Mouse (Mus musculus): ENCODE data around the gene Tnfrsf11a. TPM values are rescaled to one million over a fixed set of nuclear protein-coding genes. Genes with fewer than 3 reads are reported as not detected.

The Tnfrsf11a gene
- 0.28 and 0.46 TPM in 2 replicates for polyA plus RNA-seq (2015; fragmentation: Nextera tagmentation; extraction: Ambion mirVana)

DNA sequence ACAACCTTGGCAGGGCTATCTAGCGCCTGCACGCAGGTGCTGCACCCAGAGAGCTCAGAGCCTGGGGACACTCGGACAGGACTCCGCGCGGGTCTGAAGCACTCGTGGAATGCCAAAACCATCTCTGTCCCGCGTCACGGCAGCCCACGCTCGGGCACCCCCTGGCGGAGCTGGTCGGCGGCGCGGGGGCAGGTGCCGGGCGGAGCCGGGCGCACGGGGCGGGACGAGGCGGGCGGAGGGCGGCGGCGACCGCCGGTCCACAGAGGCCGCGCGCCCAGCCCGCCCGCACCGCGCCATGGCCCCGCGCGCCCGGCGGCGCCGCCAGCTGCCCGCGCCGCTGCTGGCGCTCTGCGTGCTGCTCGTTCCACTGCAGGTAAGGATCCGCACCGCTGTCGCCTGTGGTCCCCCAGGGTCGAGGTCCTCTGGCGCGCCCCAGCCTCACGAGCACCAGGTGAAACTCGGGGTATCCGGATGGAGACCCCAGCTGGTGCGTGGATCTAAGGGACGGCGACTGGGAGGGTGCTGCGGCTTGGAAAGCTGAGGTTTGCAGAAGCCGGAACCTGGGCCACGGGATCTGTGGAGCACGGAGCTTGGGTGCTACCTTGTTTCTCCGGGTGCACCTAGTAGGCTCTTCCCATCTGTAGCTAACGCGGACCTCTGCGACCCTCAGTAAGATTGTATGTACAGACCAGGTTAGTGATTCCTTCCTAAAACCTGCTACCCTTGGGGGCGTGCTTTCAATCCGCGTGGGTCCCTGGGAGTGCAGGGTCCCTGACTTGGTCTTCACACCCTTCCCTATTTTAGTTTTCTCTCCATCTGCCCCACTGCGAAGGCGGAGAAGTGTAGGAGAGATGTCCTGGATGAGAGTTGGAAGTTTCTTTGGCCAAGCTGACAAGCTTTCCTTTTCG is at the start of gene Tnfrsf11a:
Gene Tnfrsf11a (plus strand): TSS at position 262 of the 908 bp plus-strand sequence.
- Histone ChIP-seq H3K9ac (ENCODE audit: low read depth, low read length) (peak within 1 kb of the TSS; percentile 50), H3K27me3 (ENCODE audit: control insufficient read depth, insufficient read depth, low read depth, low read length) (peaks cover 24% of the 10 kb centered on the region), H3K4me2 (ENCODE audit: low read depth, low read length) (peak within 1 kb of the TSS; percentile 75), H3K4me3 (ENCODE audit: low read depth, low read length) (peak within 1 kb of the TSS; percentile 61), H3K4me1 (ENCODE audit: control insufficient read depth, low read depth, low read length) (peaks cover 3% of the 10 kb centered on the region; the same call in 1 of the 2 replicates), H3K9me3 (replicated peaks; ENCODE audit: control insufficient read depth, low read length) (no peaks in the 10 kb centered on the region), H3K36me3 (ENCODE audit: control insufficient read depth, insufficient read depth) (no peaks in the 10 kb centered on the region), H3K27ac (ENCODE audit: low read length) (no peak within 1 kb of the TSS)
- 3% methylated on average over 61 of the region's 77 CpGs for WGBS (ENCODE audit: insufficient replicate concordance)
- ATAC-seq (ENCODE audit: low read depth) = peak; percentile 75

DNA sequence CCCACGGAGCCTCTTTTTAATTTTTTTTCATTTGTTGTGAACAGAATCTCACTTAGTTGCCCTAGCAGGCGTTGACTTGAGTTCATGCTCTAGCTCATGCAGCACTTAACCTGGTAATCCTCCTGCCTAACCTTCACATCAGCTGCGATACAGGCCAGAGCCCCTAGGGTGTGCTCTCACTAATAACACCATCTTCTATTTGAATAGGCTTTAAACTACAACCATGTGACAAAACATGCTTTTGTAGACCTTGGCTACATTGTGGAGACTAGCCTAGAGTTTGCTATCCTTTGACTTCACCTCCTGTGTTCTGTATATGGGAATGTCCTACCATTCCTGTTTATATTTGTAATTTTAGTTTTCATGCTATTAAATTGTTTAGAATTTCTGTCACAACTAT is 45.2 kb upstream of the Tnfrsf11a start:
- WGBS (ENCODE audit: insufficient replicate concordance) = 65% methylated on average over 3 of the region's 3 CpGs
- Histone ChIP-seq H3K4me3 (ENCODE audit: low read depth, low read length) (no peak overlapping the region), H3K27ac (ENCODE audit: low read length) (no peak overlapping the region), H3K9ac (ENCODE audit: low read depth, low read length) (no peak overlapping the region), H3K36me3 (ENCODE audit: control insufficient read depth, insufficient read depth) (no peaks in the 10 kb centered on the region; the same call in 1 of the 2 replicates), H3K9me3 (replicated peaks; ENCODE audit: control insufficient read depth, low read length) (no peaks in the 10 kb centered on the region), H3K27me3 (ENCODE audit: control insufficient read depth, insufficient read depth, low read depth, low read length) (no peaks in the 10 kb centered on the region), H3K4me1 (ENCODE audit: control insufficient read depth, low read depth, low read length) (no peaks in the 10 kb centered on the region), H3K4me2 (ENCODE audit: low read depth, low read length) (no peak overlapping the region)
- ATAC-seq (ENCODE audit: low read depth) = no peak

DNA sequence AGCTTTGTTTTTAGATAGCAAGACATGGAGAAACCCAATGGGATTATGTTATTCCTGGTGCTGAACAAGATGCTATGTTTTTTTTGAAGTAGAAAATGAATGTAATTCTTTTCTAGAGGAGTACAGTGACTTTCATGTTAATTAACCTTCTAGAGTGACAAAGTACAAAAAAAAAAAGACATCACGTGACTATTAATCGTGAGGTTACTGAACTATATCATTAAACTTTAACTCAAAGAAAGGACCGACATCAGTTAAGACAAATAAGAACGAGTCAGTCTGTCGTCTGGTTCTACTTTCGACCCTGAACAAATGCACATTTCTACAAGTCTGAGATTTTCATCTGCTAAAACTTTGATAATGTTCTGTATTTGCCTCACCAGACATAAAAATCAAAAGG is 42.2 kb upstream of the Tnfrsf11a start:
- Histone ChIP-seq H3K4me3 (ENCODE audit: low read depth, low read length) (no peak overlapping the region), H3K27ac (ENCODE audit: low read length) (no peak overlapping the region), H3K9ac (ENCODE audit: low read depth, low read length) (no peak overlapping the region), H3K9me3 (replicated peaks; ENCODE audit: control insufficient read depth, low read length) (no peaks in the 10 kb centered on the region), H3K4me2 (ENCODE audit: low read depth, low read length) (no peak overlapping the region), H3K27me3 (ENCODE audit: control insufficient read depth, insufficient read depth, low read depth, low read length) (no peaks in the 10 kb centered on the region), H3K36me3 (ENCODE audit: control insufficient read depth, insufficient read depth) (peaks cover 13% of the 10 kb centered on the region), H3K4me1 (ENCODE audit: control insufficient read depth, low read depth, low read length) (no peaks in the 10 kb centered on the region)
- ATAC-seq (ENCODE audit: low read depth) = no peak
- 68% methylated on average over 6 of the region's 6 CpGs for WGBS (ENCODE audit: insufficient replicate concordance)

DNA sequence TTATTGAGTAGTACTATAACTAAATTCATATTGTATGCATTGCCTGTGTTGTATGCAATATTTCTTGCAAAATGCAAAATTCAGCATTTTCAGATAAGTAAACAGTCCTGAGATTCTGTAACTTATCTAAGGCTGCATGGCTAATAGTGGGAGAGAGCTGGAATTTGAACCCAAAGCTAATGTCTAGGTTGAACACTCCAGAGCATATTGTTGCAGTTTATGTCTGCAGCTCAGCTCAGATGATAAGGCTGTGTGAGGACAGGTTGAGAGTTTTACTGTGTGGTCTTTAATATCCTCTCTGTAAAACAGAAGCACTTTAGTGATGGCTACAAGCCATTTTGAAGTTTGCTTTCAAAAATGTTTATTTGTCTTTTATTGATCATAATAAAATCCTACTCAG is 41.0 kb upstream of the Tnfrsf11a start:
- H3K27ac ChIP-seq (ENCODE audit: low read length) = no peak overlapping the region
- no peaks in the 10 kb centered on the region for H3K4me1 ChIP-seq (ENCODE audit: control insufficient read depth, low read depth, low read length)
- H3K4me2 ChIP-seq (ENCODE audit: low read depth, low read length) = no peak overlapping the region
- H3K4me3 ChIP-seq (ENCODE audit: low read depth, low read length) = no peak overlapping the region
- no peaks in the 10 kb centered on the region for H3K9me3 ChIP-seq (replicated peaks; ENCODE audit: control insufficient read depth, low read length)
- no peaks in the 10 kb centered on the region for H3K27me3 ChIP-seq (ENCODE audit: control insufficient read depth, insufficient read depth, low read depth, low read length)
- peaks cover 19% of the 10 kb centered on the region for H3K36me3 ChIP-seq (ENCODE audit: control insufficient read depth, insufficient read depth)
- no peak for ATAC-seq (ENCODE audit: low read depth)
- H3K9ac ChIP-seq (ENCODE audit: low read depth, low read length) = no peak overlapping the region

DNA sequence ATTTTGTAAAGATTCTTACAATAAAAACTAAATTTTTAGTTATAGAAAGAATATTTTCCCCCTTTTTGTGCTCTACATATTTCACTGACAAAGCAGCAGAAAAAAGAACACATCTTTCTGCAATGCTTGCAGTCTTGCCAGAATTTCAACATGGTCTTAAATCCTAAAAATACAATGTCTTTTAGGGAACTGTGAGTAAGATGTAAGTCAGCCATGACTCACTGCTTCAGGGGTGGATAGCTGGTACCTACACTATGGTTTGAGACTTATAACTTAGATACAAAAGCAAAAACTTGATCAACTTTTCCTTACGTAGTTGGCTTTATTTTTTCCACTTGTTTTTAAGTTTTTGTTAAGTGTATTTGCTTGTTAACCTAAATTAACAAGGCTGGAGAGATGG is 38.0 kb upstream of the Tnfrsf11a start:
- Histone ChIP-seq H3K4me2 (ENCODE audit: low read depth, low read length) (no peak overlapping the region), H3K9ac (ENCODE audit: low read depth, low read length) (no peak overlapping the region), H3K4me3 (ENCODE audit: low read depth, low read length) (no peak overlapping the region), H3K27me3 (ENCODE audit: control insufficient read depth, insufficient read depth, low read depth, low read length) (no peaks in the 10 kb centered on the region), H3K27ac (ENCODE audit: low read length) (no peak overlapping the region), H3K4me1 (ENCODE audit: control insufficient read depth, low read depth, low read length) (no peaks in the 10 kb centered on the region), H3K36me3 (ENCODE audit: control insufficient read depth, insufficient read depth) (peaks cover 22% of the 10 kb centered on the region), H3K9me3 (replicated peaks; ENCODE audit: control insufficient read depth, low read length) (no peaks in the 10 kb centered on the region)
- ATAC-seq (ENCODE audit: low read depth) = no peak
- WGBS (ENCODE audit: insufficient replicate concordance) = 66% methylated on average over 1 of the region's 1 CpGs

DNA sequence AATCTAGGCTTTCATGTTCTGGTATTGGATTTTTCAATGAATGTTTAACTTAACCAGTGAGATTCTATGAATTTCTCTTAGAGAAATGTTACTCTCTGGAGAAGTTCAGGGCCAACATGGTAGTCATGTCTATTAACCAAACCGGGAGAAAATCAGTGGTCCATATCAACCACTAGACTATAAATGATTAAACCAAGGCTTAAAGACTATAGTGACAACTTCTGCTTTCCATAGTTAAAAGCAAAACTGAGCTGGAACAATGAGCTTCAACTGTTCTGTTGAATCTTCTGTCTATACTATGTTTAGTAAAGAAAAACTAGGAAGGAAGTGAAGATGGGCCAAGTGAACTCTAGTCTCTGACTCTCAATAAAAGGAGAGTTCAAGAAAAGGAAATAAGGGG is 34.1 kb upstream of the Tnfrsf11a start:
- WGBS (ENCODE audit: insufficient replicate concordance) = 55% methylated on average over 1 of the region's 1 CpGs
- Histone ChIP-seq H3K36me3 (ENCODE audit: control insufficient read depth, insufficient read depth) (peaks cover 28% of the 10 kb centered on the region), H3K27ac (ENCODE audit: low read length) (no peak overlapping the region), H3K27me3 (ENCODE audit: control insufficient read depth, insufficient read depth, low read depth, low read length) (no peaks in the 10 kb centered on the region), H3K9ac (ENCODE audit: low read depth, low read length) (no peak overlapping the region), H3K4me2 (ENCODE audit: low read depth, low read length) (no peak overlapping the region), H3K4me3 (ENCODE audit: low read depth, low read length) (no peak overlapping the region), H3K4me1 (ENCODE audit: control insufficient read depth, low read depth, low read length) (no peaks in the 10 kb centered on the region), H3K9me3 (replicated peaks; ENCODE audit: control insufficient read depth, low read length) (no peaks in the 10 kb centered on the region)
- ATAC-seq (ENCODE audit: low read depth) = no peak

DNA sequence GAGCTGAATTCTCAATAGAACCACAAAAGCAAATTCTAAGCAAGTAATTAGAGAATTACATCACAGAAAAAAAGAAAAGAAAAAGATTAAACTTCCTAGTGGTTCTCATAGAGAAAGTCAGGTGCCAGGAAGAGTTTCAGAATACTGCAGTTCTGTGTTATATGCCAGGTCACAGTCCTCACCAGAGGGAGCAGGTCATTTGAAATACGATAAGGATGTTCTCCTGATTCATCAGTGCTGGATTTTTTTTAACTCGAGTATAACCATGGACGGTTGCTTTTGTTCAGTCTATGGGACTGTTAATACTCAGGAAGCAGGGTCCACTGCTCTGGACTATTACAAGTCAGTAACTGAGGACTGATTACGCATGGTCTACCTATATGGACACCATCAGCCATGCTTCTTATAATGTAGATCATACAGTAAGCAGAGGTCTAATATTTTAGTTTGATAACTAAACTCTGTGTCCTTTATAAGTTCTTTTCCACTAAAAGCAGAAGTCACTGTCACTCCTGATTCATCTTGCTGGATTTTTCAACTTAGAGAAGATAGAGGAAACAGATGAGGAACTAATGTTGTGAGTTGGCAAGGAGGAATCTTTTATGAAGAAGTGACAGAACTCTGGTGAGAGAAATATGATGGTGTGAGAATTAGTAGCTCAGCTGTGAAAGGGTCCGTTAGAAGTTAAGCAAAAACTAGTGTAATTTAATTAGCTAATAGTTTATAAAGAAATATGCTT is 33.5 kb upstream of the Tnfrsf11a start:
- H3K9ac ChIP-seq (ENCODE audit: low read depth, low read length) = no peak overlapping the region
- WGBS (ENCODE audit: insufficient replicate concordance) = 70% methylated on average over 5 of the region's 5 CpGs
- no peak for ATAC-seq (ENCODE audit: low read depth)
- H3K27me3 ChIP-seq (ENCODE audit: control insufficient read depth, insufficient read depth, low read depth, low read length) = no peaks in the 10 kb centered on the region
- H3K9me3 ChIP-seq (replicated peaks; ENCODE audit: control insufficient read depth, low read length) = no peaks in the 10 kb centered on the region
- H3K4me1 ChIP-seq (ENCODE audit: control insufficient read depth, low read depth, low read length) = no peaks in the 10 kb centered on the region
- no peak overlapping the region for H3K4me3 ChIP-seq (ENCODE audit: low read depth, low read length)
- H3K4me2 ChIP-seq (ENCODE audit: low read depth, low read length) = no peak overlapping the region
- no peak overlapping the region for H3K27ac ChIP-seq (ENCODE audit: low read length)
- peaks cover 22% of the 10 kb centered on the region for H3K36me3 ChIP-seq (ENCODE audit: control insufficient read depth, insufficient read depth)

DNA sequence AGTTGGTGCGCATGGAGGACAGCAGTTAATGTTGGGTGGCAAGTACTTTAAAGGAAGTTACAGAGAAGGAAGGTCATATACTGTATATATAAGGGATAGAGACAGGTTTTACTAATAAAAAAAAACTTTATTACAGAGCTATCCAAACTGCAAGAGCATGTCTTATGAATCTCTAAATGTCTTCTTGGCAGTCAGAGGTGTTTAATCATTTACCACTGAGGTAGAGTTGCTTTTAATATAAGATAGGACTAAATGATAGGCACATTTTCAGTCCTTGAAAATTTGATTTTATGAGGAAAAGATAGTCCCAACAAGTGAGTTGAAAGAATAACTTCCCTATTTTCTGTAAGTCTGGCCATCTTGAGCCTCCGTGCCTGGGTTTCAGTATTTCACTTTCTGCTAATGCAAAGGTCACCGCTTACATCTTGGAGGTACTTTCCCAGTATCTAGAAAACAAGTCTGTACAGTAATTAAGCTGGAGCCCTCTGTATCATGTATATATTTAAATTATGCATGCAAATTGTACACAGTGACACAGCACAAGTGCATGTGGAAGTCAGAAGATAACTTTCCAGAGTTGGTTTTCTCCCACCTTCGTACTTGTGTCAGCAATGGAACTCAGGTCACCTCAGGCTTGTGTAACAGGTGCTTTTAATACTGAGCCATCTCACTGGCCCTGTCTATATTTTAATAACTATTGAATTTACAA is 32.3 kb upstream of the Tnfrsf11a start:
- no peak overlapping the region for H3K4me3 ChIP-seq (ENCODE audit: low read depth, low read length)
- no peaks in the 10 kb centered on the region for H3K27me3 ChIP-seq (ENCODE audit: control insufficient read depth, insufficient read depth, low read depth, low read length)
- H3K9ac ChIP-seq (ENCODE audit: low read depth, low read length) = no peak overlapping the region
- H3K9me3 ChIP-seq (replicated peaks; ENCODE audit: control insufficient read depth, low read length) = no peaks in the 10 kb centered on the region
- no peak for ATAC-seq (ENCODE audit: low read depth)
- peaks cover 19% of the 10 kb centered on the region for H3K36me3 ChIP-seq (ENCODE audit: control insufficient read depth, insufficient read depth)
- H3K4me2 ChIP-seq (ENCODE audit: low read depth, low read length) = no peak overlapping the region
- H3K27ac ChIP-seq (ENCODE audit: low read length) = no peak overlapping the region
- no peaks in the 10 kb centered on the region for H3K4me1 ChIP-seq (ENCODE audit: control insufficient read depth, low read depth, low read length)
- WGBS (ENCODE audit: insufficient replicate concordance) = 77% methylated on average over 4 of the region's 4 CpGs
